Mouse (Mus musculus): ENCODE data around the gene Tspan1. TPM values are rescaled to one million over a fixed set of nuclear protein-coding genes. Genes with fewer than 3 reads are reported as not detected.
A peak's percentile ranks its signal among the peaks of the same experiment; 100 is the strongest.

Tspan1 gene
- polyA plus RNA-seq, 1 experiment from 2014 or later = not detected

DNA sequence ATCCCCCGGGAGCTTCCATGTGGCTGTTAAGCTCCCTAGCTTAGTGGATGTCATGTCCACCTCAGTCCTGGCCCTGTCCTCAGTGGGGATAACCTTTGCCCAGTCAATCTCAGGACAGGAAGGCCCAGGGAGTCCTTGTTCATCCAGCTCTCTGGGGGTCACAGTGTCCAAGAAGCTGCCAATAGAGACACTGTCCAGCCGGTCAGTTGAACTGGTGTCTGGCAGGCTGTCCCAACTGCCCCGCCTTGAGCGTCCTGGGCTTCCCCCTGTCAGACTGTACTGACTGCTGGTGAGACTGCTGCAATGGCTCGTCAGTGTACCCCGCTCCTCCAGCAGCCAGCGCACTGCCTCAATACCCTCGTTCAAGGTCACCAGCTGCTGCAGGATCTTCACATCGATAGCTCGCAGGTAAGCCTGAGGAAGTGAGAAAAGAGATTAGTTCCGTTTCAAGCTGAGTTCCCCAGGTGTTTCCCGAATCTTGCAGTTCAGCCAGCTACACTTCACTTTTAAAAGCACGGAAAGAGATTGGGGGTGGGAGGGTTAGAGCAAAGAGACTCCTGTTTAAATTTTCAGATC is 29.9 kb downstream of the Tspan1 start:
- no peaks in the 10 kb centered on the region for H3K36me3 ChIP-seq
- H3K27ac ChIP-seq = no peak overlapping the region
- 49% methylated on average over 13 of the region's 13 CpGs for WGBS
- H3K4me3 ChIP-seq = no peak overlapping the region
- peaks cover 12% of the 10 kb centered on the region for H3K27me3 ChIP-seq (ENCODE audit: low read depth, poor library complexity, severe bottlenecking)
- no peaks in the 10 kb centered on the region for H3K9me3 ChIP-seq (replicated peaks)
- no peaks in the 10 kb centered on the region for H3K4me1 ChIP-seq
- DNase-seq (ENCODE audit: low spot score) = no peak

DNA sequence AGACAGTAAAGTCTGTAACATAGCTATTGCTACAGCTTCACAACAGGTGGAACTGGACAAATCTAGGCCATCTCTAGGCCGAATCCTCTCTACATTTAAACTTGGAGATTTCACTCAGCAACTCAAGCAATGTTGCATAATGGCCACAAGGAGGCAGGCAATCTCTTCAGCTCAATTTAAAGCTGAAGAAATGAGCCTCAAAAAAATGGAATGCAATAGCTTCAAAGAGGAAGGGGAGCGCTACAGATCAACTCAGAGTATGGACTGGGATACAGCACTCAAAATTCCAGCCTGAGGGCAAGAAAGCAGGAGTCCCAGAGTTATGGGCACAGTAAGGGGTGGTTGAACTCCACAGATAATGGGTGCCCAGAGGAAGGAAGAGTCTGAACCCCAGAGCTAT is 32.4 kb downstream of the Tspan1 start:
- no peak for DNase-seq (ENCODE audit: low spot score)
- peaks cover 8% of the 10 kb centered on the region; the same call in 1 of the 2 replicates for H3K36me3 ChIP-seq
- 58% methylated on average over 2 of the region's 2 CpGs for WGBS
- no peak overlapping the region for H3K4me3 ChIP-seq
- no peaks in the 10 kb centered on the region for H3K9me3 ChIP-seq (replicated peaks)
- no peaks in the 10 kb centered on the region for H3K27me3 ChIP-seq (ENCODE audit: low read depth, poor library complexity, severe bottlenecking)
- H3K27ac ChIP-seq = no peak overlapping the region
- H3K4me1 ChIP-seq = no peaks in the 10 kb centered on the region

DNA sequence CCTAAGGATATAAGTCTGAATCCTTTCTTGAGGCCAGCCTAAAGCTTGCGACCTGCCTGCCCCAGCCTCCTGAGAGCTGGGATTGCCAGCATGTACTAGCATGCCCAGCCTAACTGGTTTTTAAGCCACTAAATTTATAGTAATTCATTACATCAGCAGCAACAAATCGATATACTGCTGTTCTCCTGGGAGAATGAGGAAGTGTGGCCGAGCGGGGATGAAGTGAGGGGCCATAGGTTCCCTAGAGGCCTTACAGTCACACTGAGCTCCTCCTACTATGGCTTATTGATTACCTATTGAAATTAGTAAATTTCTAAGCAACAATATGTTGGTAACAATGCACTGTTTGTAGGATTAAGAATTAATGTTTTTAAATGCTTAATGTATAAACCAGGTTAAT is 34.3 kb downstream of the Tspan1 start:
- 87% methylated on average over 4 of the region's 4 CpGs for WGBS
- no peak for DNase-seq (ENCODE audit: low spot score)
- no peaks in the 10 kb centered on the region for H3K27me3 ChIP-seq (ENCODE audit: low read depth, poor library complexity, severe bottlenecking)

GRCm38 (mm10) chr4:116127956-116128355 is 39.4 kb downstream of the Tspan1 start:
- H3K27me3 ChIP-seq (ENCODE audit: low read depth, poor library complexity, severe bottlenecking) = no peaks in the 10 kb centered on the region
- no peak overlapping the region for H3K4me3 ChIP-seq
- 81% methylated on average over 6 of the region's 6 CpGs for WGBS
- no peaks in the 10 kb centered on the region for H3K9me3 ChIP-seq (replicated peaks)
- no peak overlapping the region for H3K27ac ChIP-seq
- H3K36me3 ChIP-seq = peaks cover 8% of the 10 kb centered on the region; the same call in 1 of the 2 replicates
- H3K4me1 ChIP-seq = peaks cover 12% of the 10 kb centered on the region
- DNase-seq (ENCODE audit: low spot score) = no peak

More for the DNA sequence above, 34.3 kb downstream of the Tspan1 start:
- H3K36me3 ChIP-seq = peaks cover 8% of the 10 kb centered on the region; the same call in 1 of the 2 replicates
- no peaks in the 10 kb centered on the region for H3K9me3 ChIP-seq (replicated peaks)
- no peak overlapping the region for H3K4me3 ChIP-seq
- H3K27ac ChIP-seq = no peak overlapping the region
- no peaks in the 10 kb centered on the region for H3K4me1 ChIP-seq

GRCm38 (mm10) chr4:116125803-116126386 is 41.5 kb downstream of the Tspan1 start:
- peaks cover 19% of the 10 kb centered on the region for H3K4me1 ChIP-seq
- WGBS = 94% methylated on average over 4 of the region's 4 CpGs

DNA sequence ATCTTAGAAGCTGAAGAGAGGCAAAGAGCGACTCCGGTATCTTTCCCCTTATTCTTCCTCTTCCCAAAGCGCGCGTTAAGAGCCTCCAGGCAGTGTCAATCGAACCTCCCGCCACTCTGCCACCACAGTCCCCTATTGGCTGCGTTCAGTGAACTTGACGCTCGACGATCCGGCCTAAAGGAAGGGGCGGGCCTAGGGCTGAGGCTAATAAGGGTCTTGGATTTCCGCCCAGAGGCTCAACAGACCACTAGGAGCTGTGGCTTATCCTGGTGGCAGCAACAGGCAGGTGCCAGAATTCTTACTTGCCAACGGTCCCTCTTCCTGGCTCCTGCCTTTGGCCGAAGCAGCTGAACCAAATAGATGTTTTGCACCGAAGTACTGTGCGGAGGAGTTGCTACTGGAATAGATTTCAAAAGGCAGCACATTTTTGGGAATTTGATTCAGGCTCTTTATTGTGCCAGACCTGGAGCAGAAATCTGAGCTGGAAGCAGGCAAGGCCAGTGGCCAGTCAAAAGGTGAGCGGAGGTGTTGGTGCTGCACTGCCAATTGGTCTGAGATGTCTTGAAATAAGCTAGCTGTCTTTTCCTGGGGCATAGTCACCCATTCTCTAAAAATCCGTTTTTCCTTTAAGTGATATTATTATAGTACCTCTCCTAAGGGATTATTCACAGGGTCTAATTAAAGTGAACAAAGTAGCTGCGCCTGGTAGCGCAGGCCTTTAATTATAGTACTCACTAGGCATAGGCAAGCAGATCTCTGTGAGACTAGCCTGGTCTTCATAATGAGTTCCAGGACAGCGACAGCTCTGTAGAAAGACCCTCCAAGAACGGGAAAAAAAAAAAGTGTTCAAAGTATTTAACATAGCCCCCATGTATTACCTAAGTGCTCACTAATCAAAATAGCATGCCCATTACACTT is 43.5 kb downstream of the Tspan1 start, which contains the start of the genes Rad54l and Pomgnt1:
Gene Rad54l, minus strand, starts transcription at position 89 of the 918 bp plus-strand sequence.
Gene Pomgnt1, plus strand, starts transcription at position 239 of the 918 bp plus-strand sequence.
- no peaks in the 10 kb centered on the region for H3K9me3 ChIP-seq (replicated peaks)
- WGBS = 4% methylated on average over 24 of the region's 24 CpGs
- peaks cover 19% of the 10 kb centered on the region for H3K4me1 ChIP-seq
- peak within 1 kb of the TSS; percentile 82 for H3K27ac ChIP-seq
- H3K27me3 ChIP-seq (ENCODE audit: low read depth, poor library complexity, severe bottlenecking) = no peaks in the 10 kb centered on the region
- H3K36me3 ChIP-seq = peaks cover 23% of the 10 kb centered on the region
- H3K4me3 ChIP-seq = peak within 1 kb of the TSS; percentile 75
- peak; percentile 90 for DNase-seq (ENCODE audit: low spot score)

More at GRCm38 (mm10) chr4:116125803-116126386, 41.5 kb downstream of the Tspan1 start:
- Histone ChIP-seq H3K27ac (no peak overlapping the region), H3K9me3 (replicated peaks) (no peaks in the 10 kb centered on the region), H3K36me3 (peaks cover 10% of the 10 kb centered on the region), H3K4me3 (no peak overlapping the region), H3K27me3 (ENCODE audit: low read depth, poor library complexity, severe bottlenecking) (no peaks in the 10 kb centered on the region)
- DNase-seq (ENCODE audit: low spot score) = no peak

DNA sequence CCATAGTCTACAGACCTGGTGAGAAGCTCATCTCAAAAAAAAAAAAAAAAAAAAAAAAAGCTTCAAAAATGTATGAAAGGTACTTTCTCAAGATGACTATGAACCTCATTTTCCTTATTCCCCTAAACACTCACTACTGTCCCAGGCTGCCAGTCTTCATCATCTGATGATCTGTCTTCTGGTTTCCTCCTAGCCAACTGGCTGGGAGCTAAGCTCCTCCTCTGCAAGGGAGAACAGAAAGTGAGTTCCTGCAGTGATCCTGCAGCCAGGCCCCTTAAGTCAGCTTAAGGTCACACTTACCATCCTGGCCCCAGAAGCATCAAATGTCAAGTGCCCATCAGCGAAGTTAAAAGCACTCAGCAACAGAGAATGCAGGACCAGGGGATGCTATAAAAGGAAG is 44.6 kb downstream of the Tspan1 start:
- DNase-seq (ENCODE audit: low spot score) = no peak
- H3K4me3 ChIP-seq = peak overlapping the region; percentile 75
- H3K27me3 ChIP-seq (ENCODE audit: low read depth, poor library complexity, severe bottlenecking) = no peaks in the 10 kb centered on the region
- H3K4me1 ChIP-seq = peaks cover 19% of the 10 kb centered on the region
- peaks cover 32% of the 10 kb centered on the region for H3K36me3 ChIP-seq
- no peaks in the 10 kb centered on the region for H3K9me3 ChIP-seq (replicated peaks)
- WGBS = 4% methylated on average over 1 of the region's 1 CpGs
- H3K27ac ChIP-seq = peak overlapping the region; percentile 82

Other genes starting within 250 kb of the Tspan1 start
- gene Dmbx1, start 227.7 kb downstream of the Tspan1 start, polyA plus RNA-seq (2016; fragmentation: Nextera tagmentation; extraction: Ambion mirVana) = 0.05 and 0.11 TPM in 2 replicates
- 0.49 and 0.58 TPM in 2 replicates for gene Faah, start 149.7 kb downstream of the Tspan1 start, polyA plus RNA-seq (2016; fragmentation: Nextera tagmentation; extraction: Ambion mirVana)
- 16.5 and 17.8 TPM in 2 replicates for gene Nsun4, start 113.7 kb downstream of the Tspan1 start, polyA plus RNA-seq (2016; fragmentation: Nextera tagmentation; extraction: Ambion mirVana)
- 486 and 492 TPM in 2 replicates for gene Uqcrh, start 92.5 kb downstream of the Tspan1 start, polyA plus RNA-seq (2016; fragmentation: Nextera tagmentation; extraction: Ambion mirVana)
- 73.4 and 81.0 TPM in 2 replicates for gene Lrrc41, start 92.3 kb downstream of the Tspan1 start, polyA plus RNA-seq (2016; fragmentation: Nextera tagmentation; extraction: Ambion mirVana)
- gene Rad54l, start 43.9 kb downstream of the Tspan1 start, polyA plus RNA-seq (2016; fragmentation: Nextera tagmentation; extraction: Ambion mirVana) = 83.3 and 85.2 TPM in 2 replicates
- gene Pomgnt1, start 43.8 kb downstream of the Tspan1 start, polyA plus RNA-seq (2016; fragmentation: Nextera tagmentation; extraction: Ambion mirVana) = 59.2 and 67.7 TPM in 2 replicates
- gene Lurap1, start 16.3 kb downstream of the Tspan1 start, polyA plus RNA-seq (2016; fragmentation: Nextera tagmentation; extraction: Ambion mirVana) = 1.6 and 2.2 TPM in 2 replicates
- gene 1700042G07Rik, start 5.8 kb upstream of the Tspan1 start, polyA plus RNA-seq (2016; fragmentation: Nextera tagmentation; extraction: Ambion mirVana) = not detected in 2 replicates
- gene Gm49337, start 5.8 kb upstream of the Tspan1 start, polyA plus RNA-seq (2016; fragmentation: Nextera tagmentation; extraction: Ambion mirVana) = not detected in 2 replicates
- gene Pik3r3, start 54.0 kb upstream of the Tspan1 start, polyA plus RNA-seq (2016; fragmentation: Nextera tagmentation; extraction: Ambion mirVana) = 26.6 and 45.2 TPM in 2 replicates